Mouse (Mus musculus) kidney, postnatal 25 days (tissue): Measurements from ENCODE around the gene Angpt4.
A peak's percentile ranks its signal among the peaks of the same experiment; 100 is the strongest.

Source experiments
- DNase-seq, 2 experiments: peaks; one replicate each; pipeline ENCODE4 v3.0.0; 2021; ENCODE audit warnings: mixed read lengths in 2 of 2

Gene Angpt4

DNA sequence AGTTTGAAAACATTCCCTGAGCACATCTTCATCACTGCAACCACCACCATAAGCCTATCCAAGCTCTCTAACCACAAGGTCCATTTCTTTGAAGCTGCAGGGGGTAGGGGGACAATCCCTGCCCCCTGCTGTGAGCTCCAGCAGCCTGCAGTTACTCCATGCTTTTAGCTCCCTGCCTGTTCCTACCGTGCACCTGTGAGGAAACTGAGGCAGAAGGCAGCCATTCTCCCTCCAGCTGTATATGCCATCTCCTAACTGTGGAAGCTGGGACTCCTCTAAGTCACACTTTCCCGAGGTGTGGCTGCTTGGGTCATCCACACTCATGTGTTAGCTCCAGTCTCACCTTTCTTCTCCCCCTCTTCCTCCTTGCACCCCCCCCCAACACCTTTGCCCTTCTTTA, 4.1 kb downstream of the Angpt4 start:
- no peak for DNase-seq

GRCm38 (mm10) chr2:151916061-151916831, 5.2 kb downstream of the Angpt4 start:
- peak; percentile 54 to 68 for DNase-seq

- DNase-seq: peak; percentile 59 to 85
These were observed 8.1 kb downstream of the Angpt4 start for GRCm38 (mm10) chr2:151919140-151919539.

- DNase-seq: no peak
These were observed 10.1 kb downstream of the Angpt4 start for GRCm38 (mm10) chr2:151921068-151921467.

- DNase-seq: no peak
These were observed 10.6 kb downstream of the Angpt4 start for GRCm38 (mm10) chr2:151921596-151921995.

DNA sequence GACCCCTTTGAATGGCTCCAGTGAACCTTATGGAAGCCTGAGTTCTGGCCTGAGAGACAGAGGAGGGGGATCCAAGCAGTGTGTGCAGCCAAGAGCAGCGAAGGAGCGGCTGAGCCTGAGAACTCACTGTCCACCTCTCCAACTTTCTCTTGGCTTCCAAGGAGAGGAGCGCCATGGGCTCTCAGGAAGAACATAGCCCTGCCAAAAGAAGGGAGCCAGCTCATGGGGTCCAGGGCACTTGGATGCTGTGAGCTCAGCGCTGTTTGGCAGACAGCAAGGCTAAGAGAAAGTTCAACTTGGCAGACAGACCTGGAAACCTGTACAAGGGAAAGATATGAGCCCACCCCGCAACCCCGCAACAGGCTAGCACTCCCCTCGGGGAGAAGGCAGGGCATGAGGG, 13.3 kb downstream of the Angpt4 start:
- no peak for DNase-seq

DNA sequence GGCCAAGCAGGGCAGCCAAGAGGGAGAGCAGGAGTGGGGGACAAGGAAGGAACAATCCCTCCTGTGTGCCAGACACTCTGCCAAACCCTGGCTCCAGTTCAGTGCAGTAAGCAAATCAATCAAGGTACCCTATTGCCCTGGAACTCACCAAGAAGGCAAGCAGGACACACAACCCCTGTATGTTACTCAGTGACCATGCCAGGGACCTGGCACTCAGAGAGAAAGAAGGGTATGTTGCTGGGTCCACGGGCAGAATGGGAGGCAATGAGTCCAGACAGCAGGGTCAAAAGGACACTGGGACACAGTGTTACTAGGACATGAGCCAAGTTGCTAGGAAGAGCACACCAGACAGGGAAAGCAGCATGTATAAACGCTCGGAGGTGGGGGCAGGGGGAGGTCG, 14.7 kb downstream of the Angpt4 start:
- peak; percentile 56 to 80 for DNase-seq

DNA sequence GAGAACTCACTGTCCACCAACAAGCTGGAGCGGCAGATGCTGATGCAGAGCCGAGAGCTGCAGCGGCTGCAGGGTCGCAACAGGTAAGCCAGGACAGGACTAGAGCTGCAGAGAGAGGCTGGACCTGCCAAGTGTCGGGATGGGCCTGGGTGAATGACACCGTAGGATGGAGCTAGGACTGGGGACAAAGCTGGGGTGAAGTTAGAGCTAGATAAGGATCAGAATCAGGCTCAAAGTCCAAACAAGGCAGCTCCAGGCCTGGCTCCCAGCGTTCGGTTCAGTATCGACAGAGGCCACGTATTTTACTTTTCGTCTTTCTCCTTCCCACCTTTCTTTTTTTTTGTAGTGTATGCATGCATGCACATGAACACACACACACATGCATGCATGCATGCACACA, 16.1 kb downstream of the Angpt4 start:
- no peak for DNase-seq

DNA sequence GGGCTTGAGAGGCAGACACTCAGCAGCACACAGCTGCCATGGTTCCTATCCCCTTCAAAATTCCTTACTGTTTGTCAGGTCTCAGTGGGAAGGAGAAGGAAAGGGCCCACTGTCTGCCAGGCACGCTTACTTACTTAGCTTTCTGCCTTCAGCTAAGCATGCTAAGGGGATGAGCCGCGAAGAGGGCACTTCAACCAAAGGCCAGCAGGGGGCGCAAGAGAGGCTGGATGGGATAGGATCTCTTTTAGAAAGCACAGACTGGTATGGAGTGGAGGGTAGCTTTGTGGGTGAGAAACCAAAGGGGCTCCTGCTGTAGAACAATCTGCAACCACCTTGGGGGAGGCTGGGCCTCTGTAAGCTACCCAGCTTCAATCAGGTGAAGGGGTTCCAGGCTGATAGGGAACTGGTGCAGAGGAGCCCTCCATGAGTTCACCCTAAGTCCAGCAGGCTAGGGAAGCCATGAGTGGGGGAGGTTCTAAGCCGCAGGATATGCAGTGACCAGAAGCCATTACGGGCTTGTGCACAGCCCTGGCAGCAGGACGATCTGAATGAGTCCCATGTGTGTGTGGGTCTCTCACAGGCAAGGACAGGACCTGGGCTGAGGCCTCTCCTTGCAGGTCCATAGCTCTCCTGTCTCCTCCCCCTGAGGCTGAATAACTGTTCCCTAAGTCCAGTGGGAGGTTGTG, 19.5 kb downstream of the Angpt4 start:
- peak; percentile 84 to 90 for DNase-seq

- DNase-seq: peak in 1 of 2 experiments; percentile 38
These were observed 26.9 kb downstream of the Angpt4 start for GRCm38 (mm10) chr2:151937893-151938292.

- peak in 1 of 2 experiments; percentile 34 for DNase-seq
These were observed 27.8 kb downstream of the Angpt4 start for GRCm38 (mm10) chr2:151938780-151939200.

- no peak for DNase-seq
These were observed 28.8 kb downstream of the Angpt4 start for GRCm38 (mm10) chr2:151939651-151940420.

- peak; percentile 59 to 72 for DNase-seq
These were observed 30.3 kb downstream of the Angpt4 start for GRCm38 (mm10) chr2:151941269-151941668.

DNA sequence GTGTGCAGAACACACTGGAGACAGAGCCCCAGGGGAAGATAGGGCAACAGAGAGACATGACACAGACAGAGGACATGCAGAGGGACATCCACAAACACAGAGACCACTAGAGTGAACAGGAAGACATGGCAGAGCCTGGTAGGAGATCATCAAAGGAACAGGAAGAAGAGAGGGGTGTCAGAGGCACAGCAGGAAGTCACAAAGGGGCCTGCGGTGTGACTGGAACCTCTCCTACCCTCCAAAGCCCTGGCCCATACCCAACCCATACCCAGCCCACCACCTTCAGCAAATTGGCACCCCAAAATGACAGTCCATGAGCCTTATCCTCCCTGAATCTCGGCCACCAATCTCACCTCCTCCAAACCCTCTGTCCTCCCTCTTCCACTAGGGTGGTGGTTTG, 33.1 kb downstream of the Angpt4 start:
- no peak for DNase-seq

DNA sequence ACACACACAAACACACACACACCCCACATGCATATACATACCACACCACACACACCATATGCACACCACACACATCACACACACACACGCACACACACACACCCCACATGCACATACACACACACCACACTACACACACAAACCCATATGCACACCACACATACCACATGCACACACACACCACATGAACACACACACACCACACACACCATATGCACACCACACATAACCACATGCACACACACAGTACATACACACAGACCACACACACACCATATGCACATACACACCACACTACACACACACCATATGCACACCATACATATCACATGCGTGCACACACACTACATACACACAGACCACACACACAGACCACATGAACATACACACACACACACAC, 36.6 kb downstream of the Angpt4 start:
- no peak for DNase-seq

DNA sequence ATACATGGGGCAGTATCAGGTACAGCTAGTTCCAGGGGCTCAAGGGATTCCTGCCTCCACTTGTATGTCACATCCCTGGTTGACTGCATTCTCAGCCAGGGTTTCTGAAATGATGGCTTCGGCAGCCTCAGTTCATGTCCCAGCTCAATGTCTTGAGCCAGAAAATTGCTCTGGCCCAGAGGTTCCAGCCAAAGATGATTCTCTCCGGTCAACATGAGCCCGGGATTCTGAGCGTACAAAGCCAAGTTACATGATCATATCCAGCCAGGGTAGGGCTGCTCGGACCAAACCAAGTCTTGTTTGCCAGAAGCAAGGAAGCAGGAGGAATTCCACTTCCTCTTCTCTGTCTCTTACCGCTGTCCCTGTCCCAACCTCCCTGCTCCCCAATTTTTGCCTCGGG, 37.3 kb downstream of the Angpt4 start:
- DNase-seq: no peak

- DNase-seq: no peak
These were observed 38.2 kb downstream of the Angpt4 start for GRCm38 (mm10) chr2:151949082-151949774.

DNA sequence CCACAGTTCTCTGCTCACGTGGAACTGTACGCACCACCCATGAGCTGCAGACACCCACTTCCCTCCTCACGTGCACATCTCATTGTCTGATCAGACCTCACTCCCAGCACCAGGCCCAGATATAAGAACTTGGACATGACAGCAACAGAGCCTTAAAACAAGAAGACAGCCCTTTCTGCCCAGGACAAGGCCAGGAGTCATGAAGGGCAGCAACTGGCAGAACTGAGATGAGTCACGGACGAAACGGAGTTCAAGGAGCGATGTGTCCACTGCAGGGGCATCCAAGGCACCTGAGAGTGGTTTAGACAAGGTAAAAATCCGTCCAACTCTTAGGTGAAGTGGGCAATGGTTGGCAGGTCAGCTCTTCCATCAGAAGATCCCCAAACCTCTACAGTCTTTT, 42.7 kb downstream of the Angpt4 start:
- no peak for DNase-seq

GRCm38 (mm10) chr2:151956500-151957137, 45.6 kb downstream of the Angpt4 start:
- no peak for DNase-seq

- DNase-seq: peak in 1 of 2 experiments; percentile 55
These were observed 48.3 kb downstream of the Angpt4 start for GRCm38 (mm10) chr2:151959274-151959673.

DNA sequence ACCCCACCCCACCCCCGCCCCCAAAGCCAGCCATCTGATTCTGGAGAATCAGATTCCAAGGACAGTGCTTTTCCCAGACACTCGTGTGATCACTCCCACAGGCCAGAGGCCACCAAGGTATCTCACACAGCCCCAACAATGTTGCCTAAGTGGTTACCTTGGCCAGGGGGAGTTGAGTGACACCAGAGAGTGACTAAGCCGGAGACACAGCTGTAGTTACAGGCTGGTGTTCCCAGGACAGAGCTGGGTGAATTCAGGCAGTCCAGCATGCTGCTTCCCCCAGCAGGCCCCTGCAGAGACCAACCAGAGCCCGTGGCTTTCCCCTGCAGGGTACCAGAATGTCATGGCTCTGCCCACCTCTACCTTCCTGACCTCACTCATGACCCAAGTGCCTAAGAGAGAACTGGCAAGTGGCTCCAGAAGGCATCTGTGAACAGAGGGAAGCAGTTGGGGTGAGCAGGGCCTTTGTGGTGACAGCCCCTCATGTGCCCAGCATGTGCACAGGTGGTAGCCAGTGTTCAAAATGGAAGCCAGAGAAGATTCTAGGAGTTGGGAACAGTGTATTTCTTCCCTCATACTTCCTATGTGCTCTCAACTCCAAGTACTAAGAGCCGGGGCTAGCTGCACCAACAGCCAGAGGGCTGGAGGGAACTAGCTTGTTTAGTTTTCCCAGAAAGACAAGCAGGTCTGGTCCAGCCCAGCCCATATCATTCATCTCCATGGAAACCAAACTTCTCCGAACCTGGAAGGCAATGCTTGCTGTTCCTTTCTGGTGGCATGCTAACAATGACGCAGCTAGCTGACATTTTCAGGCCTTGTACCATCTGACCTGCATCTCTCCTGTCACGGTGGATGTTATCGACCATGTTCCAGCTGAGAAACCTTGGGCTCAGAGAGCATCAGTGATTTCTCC, 50.5 kb downstream of the Angpt4 start:
- no peak for DNase-seq
